Mouse (Mus musculus) midbrain, embryonic 12.5 days (tissue): Measurements from ENCODE around the gene Cldnd2. TPM values are rescaled to one million over a fixed set of nuclear protein-coding genes. Genes with fewer than 3 reads are reported as not detected.
"Not testable (repeated sequence)": the region's sequence is repeated elsewhere in the genome, so short reads cannot be mapped to it uniquely, and the experiment has no call there.

Experiments used
- ATAC-seq: fragments of 200-750 bp; cut with Nextera tagmentation; 2 replicates; pipeline ENCODE4 v1.8.0; 2017; ENCODE audit warnings: low read depth, moderate TSS enrichment, moderate library complexity; ENCODE audit not compliant: low FRiP score
- H3K27ac ChIP-seq: fragments of 300-500 bp; sonication (generic); replicated peaks from 2 replicates; pipeline ENCODE4 v1.5.1; 2016; ENCODE audit warnings: mild to moderate bottlenecking
- H3K27me3 ChIP-seq: fragments of 300-500 bp; sonication (generic); 2 replicates; pipeline ENCODE4 v1.6.1; 2016; ENCODE audit warnings: mild to moderate bottlenecking
- H3K36me3 ChIP-seq: fragments of 300-500 bp; sonication (generic); 2 replicates; pipeline ENCODE4 v1.6.1; 2016
- H3K4me1 ChIP-seq: fragments of 300-500 bp; sonication (generic); 2 replicates; pipeline ENCODE4 v1.6.1; 2016
- H3K4me2 ChIP-seq: fragments of 300-500 bp; sonication (generic); replicated peaks from 2 replicates; pipeline ENCODE4 v1.6.1; 2016; ENCODE audit warnings: mild to moderate bottlenecking, moderate library complexity
- H3K4me3 ChIP-seq: fragments of 300-500 bp; sonication (generic); 2 replicates; pipeline ENCODE4 v1.5.1; 2016; ENCODE audit warnings: mild to moderate bottlenecking
- H3K9ac ChIP-seq: fragments of 300-500 bp; sonication (generic); replicated peaks from 2 replicates; pipeline ENCODE4 v1.6.1; 2016; ENCODE audit warnings: mild to moderate bottlenecking, moderate library complexity
- H3K9me3 ChIP-seq: fragments of 300-500 bp; sonication (generic); 2 replicates; pipeline ENCODE4 v1.6.1; 2016; ENCODE audit warnings: mild to moderate bottlenecking
- WGBS: fragments of 180-500 bp; shearing (Covaris S2); methylation state at CpG from one replicate; pipeline ENCODE4 v1.1.7; 2016; 5-methylcytosine and 5-hydroxymethylcytosine counted together
- polyA plus RNA-seq: library from polyadenylated mRNA; unstranded; fragments of >200 nt; fragmentation: Nextera tagmentation; extraction: Ambion mirVana; gene quantifications from 2 replicates; pipeline ENCODE4 v1.2.1, GENCODE M21; 2016

Gene Cldnd2
- polyA plus RNA-seq = not detected in 2 replicates

GRCm38 (mm10) chr7:43440482-43440881 lies at the start of gene Cldnd2:
Gene Cldnd2, plus strand, starts transcription at chr7:43440782.
- no peak within 1 kb of the TSS for H3K4me2 ChIP-seq
- no peak within 1 kb of the TSS for H3K9ac ChIP-seq
- H3K9me3 ChIP-seq = no peaks in the 10 kb centered on the region
- H3K36me3 ChIP-seq = no peaks in the 10 kb centered on the region
- no peak within 1 kb of the TSS for H3K4me3 ChIP-seq
- peaks cover 14% of the 10 kb centered on the region for H3K4me1 ChIP-seq
- 78% methylated on average over 6 of the region's 6 CpGs for WGBS
- H3K27me3 ChIP-seq = 0 out of 2 replicates have a peak, but pooled peaks cover 4% of the 10 kb centered on the region
- H3K27ac ChIP-seq = no peak within 1 kb of the TSS
- no peak for ATAC-seq

- H3K4me3 ChIP-seq = no peak overlapping the region
- H3K4me1 ChIP-seq = no peaks in the 10 kb centered on the region
- WGBS = 84% methylated on average over 8 of the region's 8 CpGs
- H3K36me3 ChIP-seq = no peaks in the 10 kb centered on the region
- H3K9me3 ChIP-seq = no peaks in the 10 kb centered on the region
- no peak for ATAC-seq
- no peak overlapping the region for H3K27ac ChIP-seq
- H3K4me2 ChIP-seq = no peak overlapping the region
- H3K9ac ChIP-seq = no peak overlapping the region
- no peaks in the 10 kb centered on the region for H3K27me3 ChIP-seq
These were observed 48.0 kb upstream of the Cldnd2 start for GRCm38 (mm10) chr7:43392349-43393121.

DNA sequence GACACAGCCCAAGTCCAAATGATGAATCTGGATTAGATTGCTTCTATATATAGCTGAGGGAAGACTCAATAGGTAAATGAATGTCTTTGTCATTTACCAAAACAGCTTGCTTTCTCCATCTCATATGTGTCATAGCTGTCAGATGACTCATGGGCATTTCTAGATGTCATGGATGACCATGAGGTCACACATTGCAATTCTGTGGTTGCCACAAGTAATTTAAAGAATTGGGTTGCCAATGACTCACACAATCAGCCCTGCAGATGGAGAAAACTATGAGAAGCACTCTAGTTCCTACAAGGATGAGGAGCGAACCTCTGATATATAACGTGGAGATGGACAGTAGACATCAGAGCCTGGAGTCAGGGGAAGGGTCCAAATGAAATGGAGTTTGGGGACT lies 41.1 kb upstream of the Cldnd2 start:
- Histone ChIP-seq H3K27ac (no peak overlapping the region), H3K36me3 (no peaks in the 10 kb centered on the region), H3K4me3 (no peak overlapping the region), H3K27me3 (no peaks in the 10 kb centered on the region), H3K4me1 (no peaks in the 10 kb centered on the region), H3K9me3 (no peaks in the 10 kb centered on the region), H3K9ac (no peak overlapping the region), H3K4me2 (no peak overlapping the region)
- WGBS = 80% methylated on average over 2 of the region's 2 CpGs
- ATAC-seq = no peak

DNA sequence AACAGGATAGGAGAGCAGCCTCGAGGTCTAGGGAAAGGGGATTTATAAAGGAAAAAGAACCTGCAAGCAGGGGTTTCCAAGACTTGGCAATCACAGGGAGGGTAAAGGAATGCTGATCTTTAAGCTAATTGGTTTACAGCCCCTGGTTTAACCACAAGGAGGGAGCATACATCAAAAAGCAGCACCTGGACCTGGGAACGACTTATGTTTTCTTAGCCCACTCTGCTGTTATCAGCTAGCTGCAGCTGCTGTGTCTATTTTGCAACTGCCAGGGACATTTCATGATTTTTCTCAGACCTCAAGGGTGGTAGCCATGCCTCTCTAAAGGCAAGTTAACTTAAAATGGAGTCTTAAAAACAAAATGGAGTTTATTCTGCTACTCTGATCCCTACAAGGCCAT lies 37.9 kb upstream of the Cldnd2 start:
- Histone ChIP-seq H3K4me2 (no peak overlapping the region), H3K4me3 (no peak overlapping the region), H3K4me1 (no peaks in the 10 kb centered on the region), H3K9ac (no peak overlapping the region), H3K27ac (no peak overlapping the region), H3K36me3 (no peaks in the 10 kb centered on the region), H3K9me3 (no peaks in the 10 kb centered on the region), H3K27me3 (no peaks in the 10 kb centered on the region)
- no peak for ATAC-seq
- 46% methylated on average over 2 of the region's 2 CpGs for WGBS

GRCm38 (mm10) chr7:43407573-43407972 lies 33.0 kb upstream of the Cldnd2 start:
- WGBS = 81% methylated on average over 3 of the region's 3 CpGs
- no peaks in the 10 kb centered on the region for H3K4me1 ChIP-seq
- H3K27ac ChIP-seq = no peak overlapping the region
- no peaks in the 10 kb centered on the region for H3K36me3 ChIP-seq
- no peak overlapping the region for H3K9ac ChIP-seq
- no peaks in the 10 kb centered on the region for H3K27me3 ChIP-seq
- no peak overlapping the region for H3K4me3 ChIP-seq
- no peaks in the 10 kb centered on the region for H3K9me3 ChIP-seq
- no peak for ATAC-seq
- H3K4me2 ChIP-seq = no peak overlapping the region

- H3K4me1 ChIP-seq = no peaks in the 10 kb centered on the region
- no peak for ATAC-seq
- H3K27me3 ChIP-seq = no peaks in the 10 kb centered on the region
- no peak within 1 kb of the TSS for H3K9ac ChIP-seq
- no peak within 1 kb of the TSS for H3K4me2 ChIP-seq
- H3K36me3 ChIP-seq = no peaks in the 10 kb centered on the region
- H3K9me3 ChIP-seq = no peaks in the 10 kb centered on the region
- H3K4me3 ChIP-seq = no peak within 1 kb of the TSS
- no peak within 1 kb of the TSS for H3K27ac ChIP-seq
- 89% methylated on average over 4 of the region's 4 CpGs for WGBS
These were observed 32.4 kb upstream of the Cldnd2 start, which contains the start of gene Siglecg for GRCm38 (mm10) chr7:43408131-43408553. Gene Siglecg, plus strand, starts transcription at chr7:43408204.

- H3K9ac ChIP-seq = no peak overlapping the region
- no peaks in the 10 kb centered on the region for H3K9me3 ChIP-seq
- no peak overlapping the region for H3K4me2 ChIP-seq
- no peak overlapping the region for H3K27ac ChIP-seq
- ATAC-seq = no peak
- no peak overlapping the region for H3K4me3 ChIP-seq
- H3K4me1 ChIP-seq = no peaks in the 10 kb centered on the region
- no peaks in the 10 kb centered on the region for H3K27me3 ChIP-seq
- no peaks in the 10 kb centered on the region for H3K36me3 ChIP-seq
- 81% methylated on average over 3 of the region's 3 CpGs for WGBS
These were observed 31.5 kb upstream of the Cldnd2 start for GRCm38 (mm10) chr7:43409084-43409483.

- not testable (repeated sequence) for H3K9ac ChIP-seq, H3K27me3 ChIP-seq, H3K27ac ChIP-seq, H3K4me1 ChIP-seq, H3K36me3 ChIP-seq, H3K9me3 ChIP-seq, H3K4me2 ChIP-seq, ATAC-seq, H3K4me3 ChIP-seq
- 35% methylated on average over 4 of the region's 4 CpGs for WGBS
These were observed 28.9 kb upstream of the Cldnd2 start for GRCm38 (mm10) chr7:43411724-43412123.

- H3K27me3 ChIP-seq = no peaks in the 10 kb centered on the region
- no peak for ATAC-seq
- H3K36me3 ChIP-seq = no peaks in the 10 kb centered on the region
- no peaks in the 10 kb centered on the region for H3K9me3 ChIP-seq
- no peak overlapping the region for H3K27ac ChIP-seq
- H3K9ac ChIP-seq = no peak overlapping the region
- no peaks in the 10 kb centered on the region for H3K4me1 ChIP-seq
- H3K4me3 ChIP-seq = no peak overlapping the region
- H3K4me2 ChIP-seq = no peak overlapping the region
- WGBS = 88% methylated on average over 10 of the region's 10 CpGs
These were observed 23.3 kb upstream of the Cldnd2 start for GRCm38 (mm10) chr7:43417298-43417697.

DNA sequence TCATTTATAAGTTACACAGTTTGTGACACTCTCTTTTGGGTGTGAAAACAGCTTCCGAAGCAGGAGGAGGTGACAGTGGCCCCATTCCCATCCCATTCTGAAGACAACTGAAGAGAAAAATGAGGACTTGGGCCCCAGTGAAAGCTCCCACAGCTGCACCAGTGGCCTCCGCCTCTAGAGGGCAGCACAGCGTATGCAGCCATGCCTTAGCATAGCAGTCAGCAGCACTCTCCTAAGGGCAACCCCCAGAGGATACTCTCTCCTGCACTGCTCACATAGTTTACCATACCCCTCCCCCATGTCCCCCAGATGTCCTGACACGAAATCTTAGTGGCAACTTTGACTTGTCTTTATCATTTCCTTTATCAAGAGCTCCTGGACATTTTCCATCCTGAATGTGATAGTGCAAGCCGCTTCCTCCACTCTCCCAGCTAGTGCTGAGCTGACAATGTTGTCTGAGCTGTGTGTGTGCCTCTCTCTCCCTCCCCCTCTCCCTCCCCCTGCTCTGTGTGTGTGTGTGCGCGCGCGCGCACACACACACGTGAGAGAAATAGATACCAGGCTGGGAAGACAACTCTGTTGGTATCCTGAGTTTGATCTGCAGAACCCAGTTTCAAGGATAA lies 17.5 kb upstream of the Cldnd2 start:
- WGBS = 14% methylated on average over 11 of the region's 11 CpGs
- Histone ChIP-seq H3K36me3 (no peaks in the 10 kb centered on the region), H3K4me2 (peak overlapping the region; percentile 27), H3K27me3 (no peaks in the 10 kb centered on the region), H3K9me3 (no peaks in the 10 kb centered on the region), H3K27ac (no peak overlapping the region), H3K9ac (no peak overlapping the region), H3K4me1 (peaks cover 4% of the 10 kb centered on the region; the same call in 1 of the 2 replicates), H3K4me3 (no peak overlapping the region)
- peak; percentile 89 for ATAC-seq

GRCm38 (mm10) chr7:43423991-43424625 lies 16.5 kb upstream of the Cldnd2 start:
- no peak overlapping the region for H3K4me2 ChIP-seq
- no peak overlapping the region for H3K4me3 ChIP-seq
- H3K9ac ChIP-seq = no peak overlapping the region
- no peaks in the 10 kb centered on the region for H3K27me3 ChIP-seq
- no peaks in the 10 kb centered on the region for H3K36me3 ChIP-seq
- peaks cover 4% of the 10 kb centered on the region; the same call in 1 of the 2 replicates for H3K4me1 ChIP-seq
- no peak overlapping the region for H3K27ac ChIP-seq
- H3K9me3 ChIP-seq = no peaks in the 10 kb centered on the region
- 58% methylated on average over 3 of the region's 3 CpGs for WGBS
- no peak for ATAC-seq

DNA sequence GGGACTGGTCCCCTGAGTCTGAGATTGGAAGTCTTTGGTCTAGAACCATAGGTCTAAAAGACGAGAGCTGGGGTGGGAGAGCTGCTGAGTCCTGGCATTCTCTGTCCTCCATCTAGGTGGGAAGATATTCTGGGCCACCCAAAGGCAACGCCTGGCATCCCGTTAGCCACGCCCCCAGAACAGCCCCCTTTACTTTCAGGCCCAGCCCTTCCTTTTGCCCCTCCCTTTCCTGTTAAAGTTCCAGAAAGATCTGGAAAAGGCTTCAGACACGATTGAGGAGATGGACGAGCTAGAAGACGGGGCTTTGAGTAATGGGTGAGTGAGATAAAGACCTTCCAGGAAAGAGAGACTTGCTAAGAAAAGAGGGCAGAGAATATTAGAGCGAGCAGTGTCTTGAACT lies 13.2 kb upstream of the Cldnd2 start, which contains the start of gene Lim2:
Gene Lim2, plus strand, starts transcription at position 265 of the 400 bp plus-strand sequence.
- peaks cover 4% of the 10 kb centered on the region; the same call in 1 of the 2 replicates for H3K4me1 ChIP-seq
- no peak within 1 kb of the TSS for H3K27ac ChIP-seq
- no peak for ATAC-seq
- H3K9me3 ChIP-seq = no peaks in the 10 kb centered on the region
- H3K9ac ChIP-seq = no peak within 1 kb of the TSS
- H3K4me2 ChIP-seq = no peak within 1 kb of the TSS
- no peaks in the 10 kb centered on the region for H3K27me3 ChIP-seq
- H3K36me3 ChIP-seq = no peaks in the 10 kb centered on the region
- no peak within 1 kb of the TSS for H3K4me3 ChIP-seq
- WGBS = 90% methylated on average over 8 of the region's 8 CpGs
